In genomic region chr7:111363206-111363605, GRCm38 (mm10) we compare ENCODE assay signal across 27 mouse cellular contexts.
DNase-seq lines count a peak whose midpoint lies in the region; ATAC-seq and TF ChIP-seq lines count a peak whose summit lies in the region.
"Had no signal": no experiment of that assay in that cellular context is flagged by ENCODE, and none has a peak within 500 bp of the region (broad histone marks: within the 10 kb centered on the region; RNA-seq: fewer than 3 reads in every experiment).

No protein-coding gene starts in this region.

- intact Hi-C loops in left cerebral cortex, adult 2 months (cut with DNase I): loop anchor here (1.0 to 5.0 kb wide), 2 partner anchors 41 to 66 kb away; no protein-coding TSS in a partner anchor
- intact Hi-C loops in left cerebral cortex, postnatal 10 days (cut with DNase I): no loop called here
- intact Hi-C loops in gastrocnemius, adult 2 months (cut with DNase I): no loop called here

- peak overlapping the region; percentile 65; the same call in 1 of the 2 replicates for H3K27ac ChIP-seq in left cerebral cortex, adult 2 months
- no peak overlapping the region for H3K27ac ChIP-seq in gastrocnemius, adult 2 months
- H3K27ac ChIP-seq: embryonic facial prominence, embryonic 13.5 days; embryonic facial prominence, embryonic 15.5 days; forebrain, embryonic 10.5 days; forebrain, embryonic 12.5 days had no signal

- H3K4me3 ChIP-seq in left cerebral cortex, adult 2 months: no peak overlapping the region
- no peak overlapping the region for H3K4me3 ChIP-seq in gastrocnemius, adult 2 months
- H3K4me3 ChIP-seq: embryonic facial prominence, embryonic 13.5 days; embryonic facial prominence, embryonic 15.5 days; erythroblast, embryonic 14.5 days; forebrain, embryonic 10.5 days; forebrain, embryonic 12.5 days had no signal

- no peak for TF ChIP-seq CTCF in left cerebral cortex, adult 2 months (IDR thresholded peaks at IDR 0.05)
- TF ChIP-seq CTCF in gastrocnemius, adult 2 months (IDR thresholded peaks at IDR 0.05): no peak

- DNase-seq in frontal cortex, postnatal 10 days (ENCODE audit: low spot score in 2 of 2): no peak
- no peak for DNase-seq in left cerebral cortex, adult 2 months (ENCODE audit: extremely low spot score in 1 of 2, low spot score in 2 of 2)
- no peak for DNase-seq in left cerebral cortex, postnatal 10 days (ENCODE audit: extremely low spot score in 1 of 2, low spot score in 2 of 2)
- peak; percentile 60 for DNase-seq in right cerebral cortex, adult 18-20 months
- DNase-seq in right cerebral cortex, postnatal 25 days: no peak
- peak; percentile 77 for DNase-seq in brain, adult 2 months (ENCODE audit: low read depth, low spot score)
- DNase-seq in gastrocnemius, adult 2 months: no peak
- DNase-seq: adrenal gland, adult 8-10 months; adrenal gland, postnatal 14 days; adrenal gland, postnatal 36 days; B cell, adult 2 months; cerebellum, adult 11 months; cerebellum, adult 18-20 months; cerebellum, adult 8-10 months; cerebellum, adult 9-11 months; cerebellum, postnatal 36 days; embryo, embryonic 11 days had no signal

- peak; percentile 66 for ATAC-seq in frontal cortex, adult (ENCODE audit: low TSS enrichment)
- ATAC-seq: activated CD4-positive, CD25-positive, alpha-beta regulatory T cell, adult 4 months; CD4-positive, CD25-positive, alpha-beta regulatory T cell, adult 4 months; forebrain, embryonic 14.5 days; Patski had no signal

Comparison
In these comparisons a context has a peak if more than half of its experiments do, and no peak if none do; other contexts are left out.
1. DNase-seq: peak in right cerebral cortex, adult 18-20 months (single experiment) and brain, adult 2 months (single experiment); none in frontal cortex, postnatal 10 days (0 of 2), left cerebral cortex, adult 2 months (0 of 2), left cerebral cortex, postnatal 10 days (0 of 2), right cerebral cortex, postnatal 25 days (single experiment) and gastrocnemius, adult 2 months (single experiment).